Mouse (Mus musculus) ES-E14 (cell line): ENCODE measurements around the gene Gin1. TPM values are rescaled to one million over a fixed set of nuclear protein-coding genes. Genes with fewer than 3 reads are reported as not detected.

Source experiments
- DNase-seq: peaks from one replicate; pipeline ENCODE4 v3.0.0-alpha.2; 2013; ENCODE audit warnings: low read depth, low spot score
- H3K27ac ChIP-seq: 2 replicates; pipeline ENCODE4 v1.5.1; 2012; ENCODE audit warnings: low read depth, mild to moderate bottlenecking, low read length, moderate library complexity, mixed read lengths; ENCODE audit not compliant: poor library complexity, insufficient read depth, severe bottlenecking
- H3K36me3 ChIP-seq: 2 replicates; pipeline ENCODE4 v1.6.1; 2012; ENCODE audit warnings: mild to moderate bottlenecking, low read length, moderate library complexity, mixed read lengths; ENCODE audit not compliant: control insufficient read depth, poor library complexity, insufficient read depth, severe bottlenecking
- H3K4me1 ChIP-seq, 2 experiments: fragments of 150-350 bp in 1 of 2; sonication (generic) in 1 of 2; 2 replicates each; pipeline ENCODE4 v1.6.1; 2012; ENCODE audit warnings: low read length in 2 of 2, mild to moderate bottlenecking in 1 of 2, mixed read lengths in 1 of 2; ENCODE audit not compliant: control insufficient read depth in 2 of 2, insufficient read depth in 2 of 2, poor library complexity in 1 of 2
- H3K4me3 ChIP-seq, 2 experiments: fragments of 150-350 bp in 1 of 2; sonication (generic) in 1 of 2; 2 replicates each; pipeline ENCODE4 v1.5.1; 2012; ENCODE audit warnings: low read length in 2 of 2, low read depth in 1 of 2, mild to moderate bottlenecking in 1 of 2, mixed read lengths in 1 of 2; ENCODE audit not compliant: insufficient read depth in 1 of 2, poor library complexity in 1 of 2, severe bottlenecking in 1 of 2
- H3K9ac ChIP-seq: 2 replicates; pipeline ENCODE4 v1.6.1; 2012; ENCODE audit warnings: low read depth, mild to moderate bottlenecking, low read length, mixed read lengths; ENCODE audit not compliant: poor library complexity, insufficient read depth, severe bottlenecking
- H3K9me3 ChIP-seq: fragments of 150-350 bp; sonication (generic); 2 replicates; pipeline ENCODE4 v1.6.1; 2012; ENCODE audit warnings: low read depth, mild to moderate bottlenecking, low read length; ENCODE audit not compliant: control insufficient read depth, insufficient read depth
- CHD2 ChIP-seq: IDR thresholded peaks from 2 replicates; pipeline ENCODE4 v1.6.1; 2014; ENCODE audit warnings: mild to moderate bottlenecking, low read depth, low read length, inconsistent platforms
- HCFC1 ChIP-seq: IDR thresholded peaks from 2 replicates; pipeline ENCODE4 v1.6.1; 2012; ENCODE audit warnings: low read length, inconsistent platforms, borderline replicate concordance; ENCODE audit not compliant: insufficient read depth
- MAFK ChIP-seq: IDR thresholded peaks from 2 replicates; pipeline ENCODE4 v1.6.1; 2014; ENCODE audit warnings: mild to moderate bottlenecking, low read depth, low read length, inconsistent platforms; ENCODE audit not compliant: insufficient read depth
- ZC3H11A ChIP-seq: IDR thresholded peaks from 2 replicates; pipeline ENCODE4 v1.6.1; 2012; ENCODE audit warnings: low read depth, mild to moderate bottlenecking, inconsistent platforms, low read length, borderline replicate concordance
- ZNF384 ChIP-seq: IDR thresholded peaks from 2 replicates; pipeline ENCODE4 v1.6.1; 2012; ENCODE audit warnings: low read depth, low read length, inconsistent platforms
- in situ Hi-C, 2 experiments: fragments of 600-800 bp; cut with MboI; formaldehyde crosslinking; loops; one replicate each; pipeline ENCODE4 v1.15.1; 2025; ENCODE audit warnings: low sequenced_read_pairs in 2 of 2, inconsistent platforms in 1 of 2; ENCODE audit not compliant: unreplicated experiment in 2 of 2
- total RNA-seq: library from RNA; depleted of rRNA; stranded (reverse); fragments of 300-350 nt; gene quantifications from 2 replicates; pipeline ENCODE4 v1.2.3, GENCODE M21; 2012

Gin1 gene
- total RNA-seq, 1 experiment = 8.6 TPM

DNA sequence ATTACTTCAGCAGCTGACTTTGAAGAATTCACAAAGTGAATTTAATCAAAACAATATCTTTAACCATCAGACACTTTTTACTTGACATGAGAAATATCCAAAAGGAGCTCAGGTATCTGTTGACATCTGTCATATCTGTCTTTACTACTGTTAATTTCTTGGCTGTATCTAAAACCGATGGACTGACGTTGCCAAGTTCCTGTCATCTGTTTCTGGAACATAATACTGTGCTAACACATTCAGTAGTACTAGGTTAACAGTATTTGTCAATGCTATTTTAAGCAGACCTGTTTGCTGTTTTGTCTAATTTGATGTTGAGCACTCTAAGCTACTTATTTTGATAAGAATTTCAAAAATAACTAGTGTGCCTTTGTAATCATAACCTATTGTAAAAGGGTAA is 18.5 kb downstream of the Gin1 start:
- Histone ChIP-seq H3K4me3 (no peak overlapping the region), H3K4me1 (no peaks in the 10 kb centered on the region), H3K36me3 (no peaks in the 10 kb centered on the region), H3K9me3 (no peaks in the 10 kb centered on the region), H3K9ac (no peak overlapping the region), H3K27ac (no peak overlapping the region)
- no peak for DNase-seq
- TF ChIP-seq ZNF384 (no peak), MAFK (no peak), HCFC1 (no peak)
- in situ Hi-C loops = no loop called here

DNA sequence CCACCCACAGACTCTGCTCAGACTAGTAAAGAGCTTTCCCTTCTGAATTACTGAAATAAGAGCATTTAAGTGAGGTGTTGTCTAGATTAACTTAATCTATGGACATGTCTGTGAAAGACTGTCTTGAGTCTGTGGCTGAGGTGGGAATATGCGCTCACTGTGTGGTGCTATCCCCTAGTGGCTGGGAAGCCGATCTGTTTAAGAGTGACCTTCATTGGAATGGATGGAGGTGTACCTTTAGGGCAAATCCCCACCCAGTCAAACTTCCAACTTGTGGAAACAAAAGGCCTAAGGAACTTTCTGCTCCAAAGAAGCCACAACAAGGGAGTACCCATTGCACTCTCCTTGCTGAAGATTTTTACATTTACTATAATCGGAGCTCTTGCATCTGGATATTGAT is 24.1 kb downstream of the Gin1 start:
- no peaks in the 10 kb centered on the region for H3K9me3 ChIP-seq
- no peak overlapping the region for H3K27ac ChIP-seq
- DNase-seq = peak; percentile 33
- in situ Hi-C loops = no loop called here
- H3K36me3 ChIP-seq = no peaks in the 10 kb centered on the region
- no peak for TF ChIP-seq MAFK
- no peak overlapping the region for H3K4me3 ChIP-seq
- H3K9ac ChIP-seq = no peak overlapping the region
- 0 out of 4 replicates have a peak, but pooled peaks cover 0 to 1% of the 10 kb centered on the region in 2 experiments for H3K4me1 ChIP-seq

DNA sequence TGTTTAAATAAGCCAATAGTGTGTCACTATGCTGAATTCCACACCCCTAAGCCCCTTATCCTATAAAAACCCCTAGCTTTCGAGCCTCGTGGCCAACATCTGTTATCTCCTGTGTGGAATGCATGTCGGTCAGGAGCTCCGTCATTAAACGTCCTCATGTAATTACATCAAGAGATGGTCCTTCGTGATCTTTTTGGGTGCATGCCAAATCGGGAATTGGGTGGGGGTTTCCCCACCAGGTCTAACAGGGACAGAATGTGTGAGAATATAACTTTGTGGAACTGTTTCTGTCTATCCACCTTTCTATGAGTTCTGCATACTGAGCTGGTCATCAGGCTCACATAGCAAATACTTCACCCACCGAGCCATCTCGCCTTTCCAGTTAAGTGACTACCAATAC is 26.0 kb downstream of the Gin1 start:
- H3K4me3 ChIP-seq = no peak overlapping the region
- no peak overlapping the region for H3K27ac ChIP-seq
- H3K36me3 ChIP-seq = no peaks in the 10 kb centered on the region
- DNase-seq = no peak
- in situ Hi-C loops = no loop called here
- TF ChIP-seq MAFK (no peak), CHD2 (no peak), ZC3H11A (no peak), HCFC1 (no peak), ZNF384 (no peak)
- no peaks in the 10 kb centered on the region for H3K9me3 ChIP-seq
- H3K9ac ChIP-seq = no peak overlapping the region
- H3K4me1 ChIP-seq = 0 out of 4 replicates have a peak, but pooled peaks cover 0 to 1% of the 10 kb centered on the region in 2 experiments

DNA sequence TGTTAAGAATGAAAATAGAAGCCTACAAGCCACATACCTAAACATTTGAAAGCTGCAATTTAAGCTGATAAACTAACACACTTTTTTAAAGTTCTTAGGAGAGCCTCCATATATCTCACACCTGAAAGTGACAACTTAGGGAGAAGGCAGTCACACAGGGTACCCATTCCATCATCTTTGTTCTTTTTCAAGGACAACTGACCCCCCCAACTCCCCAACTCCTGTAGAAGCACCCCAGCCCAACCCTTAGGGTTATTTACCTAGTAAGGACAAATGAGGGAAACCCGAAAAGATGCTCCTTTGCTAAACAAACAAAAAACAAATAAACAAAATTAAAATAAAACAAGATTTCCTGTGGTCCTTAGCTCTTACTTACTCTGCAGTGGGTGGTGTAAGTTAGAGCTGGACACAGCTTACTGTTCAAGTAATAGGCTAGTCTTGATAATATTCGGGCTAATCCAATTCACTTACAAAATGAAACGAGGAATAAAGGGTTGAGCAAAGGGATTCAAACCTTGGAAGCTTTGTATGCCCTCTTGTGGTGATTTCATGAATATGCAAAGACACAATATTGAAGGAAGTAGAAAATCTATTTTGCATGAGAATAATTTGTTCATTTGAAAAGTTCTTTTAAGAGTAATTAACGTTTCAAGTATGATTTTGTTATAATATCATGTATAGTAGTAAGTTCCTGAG is 32.4 kb downstream of the Gin1 start:
- no peak for TF ChIP-seq ZNF384
- no peak for TF ChIP-seq HCFC1
- no peak for TF ChIP-seq MAFK
- Histone ChIP-seq H3K27ac (no peak overlapping the region), H3K36me3 (no peaks in the 10 kb centered on the region), H3K9ac (no peak overlapping the region), H3K9me3 (no peaks in the 10 kb centered on the region), H3K4me3 (no peak overlapping the region), H3K4me1 (no peaks in the 10 kb centered on the region)
- in situ Hi-C loops = no loop called here
- DNase-seq = no peak

DNA sequence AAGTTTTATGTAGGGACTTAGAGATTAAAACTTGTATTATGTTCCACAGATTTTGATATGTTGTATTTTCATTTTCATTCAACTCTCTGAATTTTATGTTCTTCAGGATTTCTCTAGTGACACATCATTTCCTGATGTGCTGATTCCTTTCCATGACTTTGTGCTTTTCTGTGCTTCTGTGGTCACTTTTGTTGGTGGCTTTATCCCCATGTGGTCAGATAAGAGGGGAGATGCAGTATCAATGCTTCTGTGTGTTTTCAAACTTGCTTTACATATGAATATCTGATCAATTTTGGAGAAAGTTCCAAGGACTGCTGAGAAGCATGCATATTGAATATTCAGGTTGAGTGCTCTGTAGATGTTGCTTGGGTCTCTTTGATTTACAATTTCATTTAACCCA is 34.5 kb downstream of the Gin1 start:
- Histone ChIP-seq H3K27ac (no peak overlapping the region), H3K36me3 (no peaks in the 10 kb centered on the region), H3K9ac (no peak overlapping the region), H3K9me3 (no peaks in the 10 kb centered on the region), H3K4me3 (no peak overlapping the region), H3K4me1 (no peaks in the 10 kb centered on the region)
- in situ Hi-C loops = no loop called here
- TF ChIP-seq ZNF384 = no peak
- no peak for TF ChIP-seq MAFK
- TF ChIP-seq CHD2 = no peak
- no peak for TF ChIP-seq HCFC1
- TF ChIP-seq ZC3H11A = no peak
- DNase-seq = no peak
